22 mouse cellular contexts compared by ENCODE assay signal in genomic region chr15:27551117-27552114, GRCm38 (mm10).
DNase-seq lines count a peak whose midpoint lies in the region; TF ChIP-seq lines count a peak whose summit lies in the region.
"Had no signal": no experiment of that assay in that cellular context is flagged by ENCODE, and none has a peak within 500 bp of the region (broad histone marks: within the 10 kb centered on the region; RNA-seq: fewer than 3 reads in every experiment).

No protein-coding gene starts in this region.

- TF ChIP-seq POLR2A in cortical plate, adult 2 months (IDR thresholded peaks at IDR 0.05; ENCODE audit: extremely low read depth, insufficient read depth, low read length) = no peak
- no peak for TF ChIP-seq POLR2A in myocyte (IDR thresholded peaks at IDR 0.05; ENCODE audit: insufficient read length, low read depth)

- H3K27ac ChIP-seq in gastrocnemius, adult 2 months = peak overlapping the region; percentile 90
- 0 out of 2 replicates have a peak overlapping the region, but pooled peaks have one; percentile 11 for H3K27ac ChIP-seq in cortical plate, adult 2 months (ENCODE audit: insufficient read depth, low read length)
- H3K27ac ChIP-seq in layer of hippocampus, adult 2 months = no peak overlapping the region
- H3K27ac ChIP-seq: embryonic facial prominence, embryonic 12.5 days; heart, embryonic 15.5 days; hindbrain, embryonic 13.5 days; kidney, postnatal 0 days; limb, embryonic 10.5 days; liver, embryonic 12.5 days had no signal

- H3K4me1 ChIP-seq in cortical plate, adult 2 months (ENCODE audit: control insufficient read depth, insufficient read depth, low read length) = peaks cover 14% of the 10 kb centered on the region
- H3K4me1 ChIP-seq: embryonic facial prominence, embryonic 12.5 days had no signal

- intact Hi-C loops in gastrocnemius, adult 2 months (cut with DNase I) = loop anchor here (2.0 to 5.0 kb wide), 2 partner anchors 19 to 74 kb away; no protein-coding TSS in a partner anchor
- intact Hi-C loops in heart, postnatal 36 days (cut with DNase I) = loop anchor here (5.0 kb wide), 1 partner anchor 84 kb away; the partner anchor contains the start of gene Ank

- H3K27me3 ChIP-seq in myocyte (ENCODE audit: control insufficient read depth, insufficient read depth, insufficient read length) = no peaks in the 10 kb centered on the region
- H3K27me3 ChIP-seq: embryonic facial prominence, embryonic 12.5 days; heart, embryonic 15.5 days; hindbrain, embryonic 13.5 days; liver, embryonic 12.5 days; neural tube, embryonic 15.5 days had no signal

- H3K4me3 ChIP-seq in gastrocnemius, adult 2 months = 0 out of 2 replicates have a peak overlapping the region, but pooled peaks have one; percentile 17
- H3K4me3 ChIP-seq in cortical plate, adult 2 months (ENCODE audit: insufficient read depth, low read length) = no peak overlapping the region
- H3K4me3 ChIP-seq in myocyte = no peak overlapping the region
- H3K4me3 ChIP-seq in layer of hippocampus, adult 2 months = no peak overlapping the region
- H3K4me3 ChIP-seq: embryonic facial prominence, embryonic 12.5 days; heart, embryonic 15.5 days; hindbrain, embryonic 13.5 days; limb, embryonic 10.5 days; liver, embryonic 12.5 days; neural tube, embryonic 15.5 days had no signal

- TF ChIP-seq CTCF in gastrocnemius, adult 2 months (IDR thresholded peaks at IDR 0.05) = no peak
- TF ChIP-seq CTCF in cortical plate, adult 2 months (IDR thresholded peaks at IDR 0.05; ENCODE audit: extremely low read depth, insufficient read depth, low read length) = no peak
- no peak for TF ChIP-seq CTCF in layer of hippocampus, adult 2 months (conservative IDR thresholded peaks at IDR 0.05)

- H3K79me2 ChIP-seq in myocyte (ENCODE audit: control insufficient read depth, insufficient read depth) = peaks cover 49% of the 10 kb centered on the region

- DNase-seq in gastrocnemius, adult 2 months = peak; percentile 78
- DNase-seq in gastrocnemius, adult 8-10 months (ENCODE audit: low spot score in 2 of 2) = no peak
- peak; percentile 42 to 59 for DNase-seq in heart, adult 9 months (ENCODE audit: low spot score in 2 of 2)
- no peak for DNase-seq in heart, postnatal 36 days
- no peak for DNase-seq in layer of hippocampus, adult 2 months (ENCODE audit: low spot score in 2 of 2)
- DNase-seq in retina, embryonic 14.5 days (ENCODE audit: low spot score) = no peak
- DNase-seq: adrenal gland, postnatal 25 days; cerebellum, adult 9-11 months; forebrain, postnatal 0 days; kidney, adult 2 months; lung, adult 2 months; lung, postnatal 14 days had no signal

- H3K36me3 ChIP-seq in myocyte (ENCODE audit: control insufficient read depth, insufficient read depth) = peaks cover 26% of the 10 kb centered on the region
- H3K36me3 ChIP-seq: embryonic facial prominence, embryonic 12.5 days; heart, embryonic 15.5 days; limb, embryonic 10.5 days had no signal

- no peak overlapping the region for H3K4me2 ChIP-seq in myocyte (ENCODE audit: low read depth)
- H3K4me2 ChIP-seq: embryonic facial prominence, embryonic 12.5 days; heart, embryonic 15.5 days; hindbrain, embryonic 13.5 days; liver, embryonic 12.5 days; midbrain, embryonic 11.5 days; neural tube, embryonic 15.5 days had no signal

- no peak overlapping the region for H3ac ChIP-seq in myocyte (ENCODE audit: control insufficient read depth, insufficient read length)

TF ChIP-seq in myocyte, 11 proteins besides CTCF, POLR2A, EP300 and RAD21:
- TF ChIP-seq TCF12 (IDR thresholded peaks at IDR 0.05; ENCODE audit: insufficient read depth, poor library complexity, severe bottlenecking) = no peak
- no peak for TF ChIP-seq MAX (IDR thresholded peaks at IDR 0.05; ENCODE audit: low read depth)
- peak in 2 of 3 experiments; percentile 73 to 76 for TF ChIP-seq MYOD1 (IDR thresholded peaks at IDR 0.05; ENCODE audit: control insufficient read depth in 1 of 3, insufficient read length in 2 of 3, low read depth in 2 of 3)
- TF ChIP-seq POLR2AphosphoS2 (IDR thresholded peaks at IDR 0.05; ENCODE audit: insufficient read length, low read depth) = no peak
- no peak for TF ChIP-seq CEBPB (IDR thresholded peaks at IDR 0.05; ENCODE audit: insufficient read depth, poor library complexity, severe bottlenecking)
- no peak for TF ChIP-seq REST (IDR thresholded peaks at IDR 0.05; ENCODE audit: insufficient read depth, insufficient read length)
- TF ChIP-seq MYOG (IDR thresholded peaks at IDR 0.05; ENCODE audit: control insufficient read depth in 1 of 3, insufficient read depth in 1 of 3, insufficient read length in 2 of 3, low read depth in 2 of 3) = peak in 1 of 3 experiments; percentile 59
- no peak for TF ChIP-seq TCF3 (IDR thresholded peaks at IDR 0.05; ENCODE audit: insufficient read length, low read depth)
- no peak for TF ChIP-seq SRF (IDR thresholded peaks at IDR 0.05; ENCODE audit: control insufficient read depth, insufficient read length, low read depth)
- TF ChIP-seq E2F4 (IDR thresholded peaks at IDR 0.05; ENCODE audit: insufficient read depth) = no peak
TF ChIP-seq in myocyte: peak in this region for 2.

Comparison
In these comparisons a context has a peak if more than half of its experiments do, and no peak if none do; other contexts are left out.
1. DNase-seq: peak in gastrocnemius, adult 2 months (single experiment) and heart, adult 9 months (2 of 2); none in gastrocnemius, adult 8-10 months (0 of 2), heart, postnatal 36 days (0 of 2), layer of hippocampus, adult 2 months (0 of 2) and retina, embryonic 14.5 days (single experiment).